Mouse (Mus musculus) adipocyte (in vitro differentiated cells): ENCODE measurements at regions not wholly inside any gene's neighbourhood (a gene's known extent, or its start where the extent isn't known, plus 50 kb on each side); places are given as distances from the start of the nearest gene placed in this dataset.
A peak's percentile ranks its signal among the peaks of the same experiment; 100 is the strongest.

ENCODE experiments used
- DNase-seq: peaks from one replicate; pipeline ENCODE4 v3.0.0-alpha.2; 2016; ENCODE audit warnings: low spot score

DNA sequence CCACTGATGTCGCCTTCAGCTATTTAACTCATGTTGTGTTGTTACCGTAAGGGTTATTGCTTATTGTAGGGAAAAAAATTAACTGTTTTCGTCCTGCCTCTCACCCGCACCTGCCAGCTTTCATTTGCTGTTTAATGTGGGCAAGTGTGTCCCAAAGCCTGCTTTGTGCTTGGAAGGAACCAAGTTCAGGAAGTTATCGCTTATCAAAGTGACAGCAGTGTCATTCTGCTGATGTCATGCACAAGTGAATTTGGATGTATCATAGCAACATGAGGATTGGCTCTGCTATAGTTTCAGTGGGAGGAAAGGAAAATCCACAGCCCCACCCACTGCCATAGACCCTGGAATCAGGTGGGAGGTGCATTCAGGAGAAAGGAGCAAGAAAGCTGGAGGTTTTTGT lies 276.5 kb downstream of the Rnf144b start:
- DNase-seq: no peak

DNA sequence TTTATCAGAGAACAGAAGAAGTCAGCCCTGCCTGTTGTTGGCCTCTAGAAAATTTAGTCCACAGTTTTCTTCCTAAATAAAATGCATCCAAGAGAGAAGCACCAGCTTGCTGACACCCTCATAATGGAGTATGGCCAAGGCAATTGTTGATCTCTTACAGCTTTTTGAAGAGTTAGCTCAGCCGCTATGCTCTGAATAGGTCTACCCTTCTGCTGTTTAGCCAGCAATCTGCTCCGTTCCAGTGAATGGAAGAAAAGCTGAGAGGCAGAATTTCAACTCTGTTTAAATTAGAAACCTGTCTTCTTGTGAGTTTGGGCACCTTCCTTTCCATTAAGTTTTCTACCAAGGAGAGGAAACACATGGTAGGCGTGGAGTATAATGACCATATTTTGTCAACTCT lies 290.8 kb downstream of the Rnf144b start:
- DNase-seq: no peak

DNA sequence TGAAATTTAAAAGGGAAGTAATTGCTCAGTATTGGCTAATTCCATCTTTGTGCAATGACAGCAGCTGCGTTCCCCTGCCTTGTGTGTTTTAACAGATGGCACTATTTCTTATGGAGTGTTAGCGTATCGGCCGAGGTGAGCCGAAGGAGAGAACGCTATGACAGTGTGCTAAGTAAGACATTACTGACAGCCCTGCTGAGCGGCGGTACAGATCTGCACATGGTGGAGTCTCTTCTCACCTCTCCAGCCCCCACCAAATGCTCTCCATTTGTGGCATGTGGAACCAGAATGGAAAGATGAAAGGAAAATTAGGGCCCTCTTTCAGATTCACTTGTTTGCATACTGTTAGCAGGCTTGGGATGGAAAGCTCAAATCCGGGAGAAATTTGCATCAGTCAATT lies 291.5 kb downstream of the Rnf144b start:
- no peak for DNase-seq

DNA sequence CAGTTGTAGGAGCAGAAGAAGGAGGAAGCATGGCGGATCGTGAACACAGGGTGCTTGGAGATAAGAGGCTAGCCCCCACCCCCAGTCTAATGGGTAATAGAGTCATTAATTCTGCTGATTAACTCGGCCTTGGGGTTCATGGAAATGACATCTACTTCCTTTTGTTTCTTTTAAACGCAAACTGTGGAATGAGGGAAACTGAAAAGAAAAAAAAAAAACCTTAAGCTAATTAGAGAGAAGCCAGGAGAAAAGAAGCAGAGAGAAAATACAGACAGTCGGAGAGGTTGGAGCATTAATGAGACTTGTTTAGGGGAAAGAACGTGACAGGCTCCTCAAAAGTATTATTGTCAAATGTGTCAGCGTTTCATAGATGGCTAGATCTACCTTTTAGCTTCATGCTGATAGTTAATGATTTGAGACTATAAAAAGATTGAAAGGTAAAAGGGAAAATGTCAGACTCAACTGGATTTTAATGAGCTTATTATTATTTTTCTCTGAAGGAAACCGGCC lies 307.5 kb downstream of the Rnf144b start:
- no peak for DNase-seq

DNA sequence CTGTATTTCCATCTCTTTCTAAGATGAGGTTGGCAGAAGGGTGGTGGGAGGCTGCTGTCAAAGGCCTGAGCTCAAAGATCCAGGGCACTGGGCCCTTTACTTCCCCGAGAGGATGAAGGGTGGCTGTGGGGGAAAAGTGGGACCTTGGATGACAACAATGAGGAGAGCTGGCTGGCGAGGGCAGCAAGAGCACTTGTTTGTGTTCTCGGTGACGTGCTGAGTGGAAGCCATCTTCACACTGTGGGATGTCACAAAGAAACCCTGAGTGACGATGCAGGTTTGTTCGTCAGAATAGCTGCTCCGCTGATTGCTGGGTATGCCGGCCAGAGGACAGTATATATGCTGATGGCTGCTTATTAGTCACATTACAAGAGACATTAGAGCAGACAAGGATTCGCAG lies 308.0 kb downstream of the Rnf144b start:
- DNase-seq: no peak

DNA sequence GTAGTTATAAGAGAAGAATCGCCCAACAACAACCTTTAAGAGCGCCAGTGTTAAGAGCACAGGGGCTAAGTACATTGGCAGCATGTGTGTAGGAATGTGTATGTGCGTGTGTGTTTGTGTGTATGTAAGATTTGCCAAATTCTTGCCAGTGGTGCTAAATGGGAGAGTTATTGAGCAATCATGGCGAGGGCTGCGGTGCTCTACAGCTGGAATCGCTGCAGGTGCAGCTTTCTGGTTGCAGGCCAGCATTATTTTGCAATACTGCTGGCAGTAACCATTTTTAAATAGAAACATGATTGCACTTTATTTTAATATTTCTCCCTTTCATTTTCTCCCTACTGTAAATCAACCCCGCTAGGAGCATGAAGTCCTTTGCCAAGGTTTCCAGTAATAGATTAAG lies 313.2 kb downstream of the Rnf144b start:
- DNase-seq: peak; percentile 24

DNA sequence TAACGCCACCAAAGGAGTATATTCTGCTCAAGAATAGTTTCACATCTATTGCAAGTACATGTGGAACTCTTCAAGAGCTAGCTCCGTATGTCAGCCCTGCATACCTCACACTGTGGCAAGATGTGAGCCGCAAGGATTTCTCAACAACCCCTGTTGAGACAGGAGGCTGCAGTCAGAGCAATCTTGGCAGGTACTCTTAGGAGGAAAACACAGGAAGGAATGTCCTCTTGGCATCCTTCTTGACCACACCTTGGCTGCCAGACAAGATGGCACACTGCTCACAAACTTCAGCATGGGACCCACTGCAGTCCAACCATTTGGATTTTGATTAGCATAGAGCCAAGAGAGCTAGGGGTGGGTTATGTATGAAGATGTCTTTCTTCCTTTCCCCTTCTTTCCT lies 322.4 kb downstream of the Rnf144b start:
- no peak for DNase-seq

DNA sequence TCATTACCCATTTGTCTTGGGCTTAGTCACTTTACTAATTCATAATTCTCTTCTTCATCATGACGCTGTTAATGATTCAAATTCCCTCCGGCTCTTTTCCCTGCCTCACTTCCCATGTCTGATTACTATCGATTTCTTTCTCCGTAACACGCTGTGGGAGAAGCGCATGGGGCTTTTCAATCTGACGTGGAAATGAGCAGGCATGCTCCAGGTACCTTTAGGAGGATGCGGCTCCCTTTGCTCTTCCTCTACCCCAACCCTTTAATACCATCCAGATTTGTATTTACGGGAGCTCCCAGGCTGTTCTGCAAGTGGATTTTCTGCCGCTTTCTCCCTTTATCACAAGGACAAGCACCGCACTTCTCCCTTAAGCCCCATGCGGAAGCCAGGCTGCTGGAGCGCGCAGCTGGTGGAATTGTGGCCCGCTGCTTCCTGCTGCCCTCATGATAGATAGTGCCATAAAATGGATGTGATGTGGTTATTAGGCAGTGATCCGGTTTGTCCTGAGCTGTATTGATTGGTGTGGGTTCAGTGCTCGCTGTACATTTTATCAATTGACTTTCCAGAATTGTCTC lies 329.8 kb downstream of the Rnf144b start:
- no peak for DNase-seq

DNA sequence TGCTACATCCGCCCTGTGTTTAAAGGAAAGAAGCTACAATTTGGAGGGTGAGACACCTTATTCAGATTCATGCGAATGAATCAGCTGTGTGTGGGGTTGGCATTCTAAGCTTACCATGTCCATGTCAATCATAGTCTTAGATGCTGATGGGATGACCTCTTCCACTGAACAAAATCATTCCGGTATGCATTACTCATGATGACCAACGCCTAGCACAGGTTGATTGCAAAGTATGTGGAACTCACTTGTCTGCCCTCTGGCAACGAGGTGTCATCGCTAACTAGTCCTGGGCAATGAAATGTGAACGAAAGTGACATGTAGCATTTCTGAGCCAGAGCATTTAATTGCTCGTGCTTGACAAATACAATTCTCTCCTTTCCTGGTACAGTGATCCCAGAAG lies 339.7 kb downstream of the Rnf144b start:
- no peak for DNase-seq

DNA sequence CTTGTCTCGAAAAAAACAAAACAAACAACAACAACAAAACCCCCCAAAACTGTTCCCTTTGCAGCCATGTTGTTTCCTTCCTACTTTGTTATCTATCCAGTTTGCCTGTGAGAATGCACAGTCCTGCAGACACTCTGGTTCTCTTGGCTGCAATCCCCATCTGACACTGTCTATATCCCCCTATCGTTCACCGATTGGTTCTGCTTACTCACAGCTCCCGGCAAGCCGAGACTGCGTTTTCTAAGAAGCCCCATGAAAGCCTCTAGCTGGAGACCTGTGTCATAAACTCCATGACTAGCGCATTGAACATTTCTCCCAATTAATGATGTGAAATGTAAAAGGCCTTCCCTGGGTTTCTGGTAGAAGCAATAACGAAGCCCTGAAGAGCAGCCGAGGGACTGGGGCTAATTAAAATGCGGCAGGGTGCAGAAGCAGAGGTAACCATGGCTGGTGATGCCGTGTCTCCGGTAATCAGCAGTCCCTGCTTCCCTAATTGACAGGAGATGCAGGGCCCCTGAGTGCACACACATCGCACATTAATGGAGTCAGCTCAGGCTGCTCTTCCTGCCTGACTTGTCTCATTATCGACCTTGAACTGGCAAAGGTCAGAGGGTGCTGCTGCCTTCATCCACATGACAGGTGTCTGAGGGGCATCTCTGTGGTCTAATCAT lies 349.2 kb downstream of the Rnf144b start:
- DNase-seq: no peak

DNA sequence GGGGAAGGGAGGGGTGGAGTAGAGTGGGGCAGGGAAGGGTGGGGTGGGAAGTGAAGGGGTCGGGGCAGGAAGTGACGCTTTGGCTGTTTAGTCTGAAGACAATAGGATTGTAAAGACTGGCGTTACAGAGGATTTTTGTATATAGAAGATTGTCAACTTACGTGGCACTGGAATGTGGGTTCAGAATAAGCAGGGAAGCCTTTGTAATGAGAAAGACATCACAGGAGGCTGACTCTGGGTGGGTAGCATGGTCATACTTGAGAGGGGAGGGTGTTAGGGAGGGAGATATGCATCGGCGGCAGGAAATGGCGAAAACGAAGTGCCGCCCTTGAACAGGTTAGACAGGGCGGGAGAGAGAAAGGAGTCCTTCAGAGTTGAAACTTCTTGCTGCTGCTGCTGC lies 357.7 kb downstream of the Rnf144b start:
- DNase-seq: no peak

DNA sequence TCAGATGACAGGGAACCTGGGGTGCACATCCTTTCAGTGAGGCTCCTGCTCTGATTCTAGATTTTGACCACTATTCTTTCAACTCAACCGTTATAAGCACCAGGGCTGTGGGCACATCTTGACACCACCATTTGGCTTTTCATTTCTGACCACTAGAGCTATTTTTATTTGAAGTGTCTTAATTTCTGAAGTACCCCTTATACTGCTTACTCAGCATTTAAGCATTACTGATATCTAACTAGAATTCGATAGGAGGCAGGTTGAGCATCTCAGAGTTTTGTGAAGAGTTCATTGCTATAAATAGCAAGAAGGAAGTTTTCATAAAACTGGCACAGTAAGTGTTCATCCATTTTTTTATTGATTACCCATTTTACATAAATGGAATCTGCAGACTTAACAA lies 362.4 kb downstream of the Rnf144b start:
- DNase-seq: no peak

DNA sequence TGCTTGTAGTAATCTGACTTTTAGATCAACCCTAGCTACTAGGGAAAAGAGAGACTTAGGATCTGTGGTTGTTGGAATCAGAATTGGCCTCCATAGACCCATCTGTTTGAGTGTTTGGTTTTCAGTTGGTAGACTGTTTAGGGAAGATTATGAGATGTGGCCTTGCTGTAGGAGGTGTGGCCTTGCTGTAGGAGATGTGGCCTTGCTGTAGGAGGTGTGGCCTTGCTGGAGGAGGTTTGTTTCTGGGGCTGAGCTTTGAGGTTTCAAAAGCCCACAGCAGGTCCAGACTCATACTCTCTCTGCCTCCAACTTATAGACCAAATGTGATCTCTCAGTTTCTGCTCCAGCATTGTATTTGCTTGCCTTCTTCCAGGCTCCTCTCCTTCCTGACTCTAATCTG lies 363.7 kb downstream of the Rnf144b start:
- DNase-seq: no peak

DNA sequence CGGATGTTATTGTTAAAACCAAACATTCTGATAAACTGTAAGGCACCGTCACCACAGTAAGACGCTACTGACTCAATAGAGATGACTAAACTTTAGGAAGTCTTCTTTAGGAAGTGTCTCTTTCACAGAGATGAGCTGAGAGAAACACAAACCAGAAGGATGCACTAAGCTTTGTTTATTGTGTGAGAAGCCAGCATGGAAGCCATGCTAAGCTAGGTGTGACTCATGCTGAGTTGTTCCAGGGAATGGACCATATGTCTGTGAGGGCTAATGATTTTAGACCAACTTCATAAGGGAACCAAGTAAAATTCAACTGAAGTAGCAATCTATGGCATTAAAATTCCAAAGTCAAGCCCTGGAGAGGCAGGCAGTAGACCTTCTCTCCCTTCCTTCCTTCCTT lies 364.2 kb downstream of the Rnf144b start:
- no peak for DNase-seq

DNA sequence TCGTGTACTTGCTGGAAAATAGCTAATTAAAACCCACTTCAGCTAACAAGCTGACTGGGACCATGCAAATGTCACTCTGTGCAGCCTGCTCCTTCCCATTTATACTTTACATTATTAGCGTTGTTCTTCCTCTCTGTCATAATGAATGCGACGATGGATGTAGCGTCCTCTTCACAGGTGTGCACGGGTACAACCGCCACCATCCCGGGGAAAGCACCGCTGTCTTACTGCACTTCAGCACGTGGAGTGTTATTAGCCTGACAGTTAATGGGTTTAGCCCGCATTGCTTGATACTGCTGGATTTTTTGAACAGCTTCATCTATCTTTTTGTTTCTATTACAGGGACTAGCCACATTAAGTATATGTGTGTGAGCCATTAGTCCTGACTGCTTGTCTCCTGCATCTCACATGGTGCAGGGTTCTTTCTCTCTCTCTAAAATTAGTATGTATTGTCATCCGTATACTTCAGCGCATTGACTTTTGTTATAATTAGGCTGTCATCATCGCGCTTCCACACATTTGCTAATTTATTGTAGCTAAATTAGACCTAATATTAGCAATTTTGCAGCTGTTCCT lies 383.0 kb downstream of the Rnf144b start:
- DNase-seq: no peak

DNA sequence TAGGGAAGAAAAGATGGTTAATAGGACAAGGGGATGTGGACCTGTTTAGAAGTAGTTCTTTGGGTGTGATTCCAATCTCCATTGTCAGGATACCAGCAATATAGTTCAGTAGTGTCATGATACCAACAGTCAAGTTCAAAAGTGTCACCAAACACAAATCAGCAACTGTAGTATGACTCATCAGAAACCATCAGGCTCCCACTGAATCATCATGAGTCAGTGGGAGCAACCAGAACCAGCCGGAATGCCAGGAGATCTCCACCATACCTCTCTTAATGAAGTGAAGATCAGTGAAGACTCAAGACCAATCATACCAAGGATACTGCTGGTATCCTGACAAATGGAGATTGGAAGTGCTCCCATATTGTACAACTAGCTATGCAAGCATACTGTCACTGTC lies 410.5 kb downstream of the Rnf144b start:
- DNase-seq: no peak

DNA sequence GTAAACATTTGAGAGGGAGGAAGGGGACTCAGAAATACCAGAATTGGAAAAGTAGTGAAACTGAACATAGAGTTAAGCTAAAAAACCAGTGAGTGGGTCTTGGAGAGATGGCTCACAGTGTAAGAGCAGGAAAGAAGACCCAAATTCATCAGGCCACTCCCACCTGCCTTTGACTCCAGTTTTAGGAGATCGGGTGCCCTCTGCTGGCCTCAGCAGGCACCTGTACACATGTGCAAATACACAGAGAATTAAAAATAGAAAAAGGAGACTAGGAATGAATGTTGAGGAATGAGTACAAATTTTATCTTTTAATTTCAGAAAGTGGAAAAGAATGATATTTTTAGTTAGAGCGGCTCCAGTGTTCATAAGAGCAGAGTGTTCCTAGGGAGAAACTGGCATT lies 414.7 kb downstream of the Rnf144b start:
- DNase-seq: no peak

DNA sequence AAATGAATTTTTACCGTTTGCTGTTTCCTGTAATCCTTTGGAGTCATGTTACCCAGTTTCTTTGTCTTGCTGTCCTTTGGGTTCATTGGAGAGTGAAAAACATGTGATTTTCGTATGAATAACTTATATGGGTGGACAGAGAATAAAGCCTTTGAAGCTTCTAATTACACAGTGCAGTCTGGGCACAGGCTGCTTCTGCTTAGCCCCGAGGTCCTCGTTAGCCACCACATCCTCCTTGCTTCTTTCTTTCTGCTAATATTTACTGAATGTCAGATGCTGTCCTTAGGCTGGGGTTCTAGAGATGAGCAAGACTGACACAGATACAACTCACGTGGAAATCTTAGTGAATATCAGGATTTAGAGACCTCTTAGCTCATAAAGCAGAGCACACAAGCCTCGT lies 427.2 kb downstream of the Rnf144b start:
- DNase-seq: no peak

DNA sequence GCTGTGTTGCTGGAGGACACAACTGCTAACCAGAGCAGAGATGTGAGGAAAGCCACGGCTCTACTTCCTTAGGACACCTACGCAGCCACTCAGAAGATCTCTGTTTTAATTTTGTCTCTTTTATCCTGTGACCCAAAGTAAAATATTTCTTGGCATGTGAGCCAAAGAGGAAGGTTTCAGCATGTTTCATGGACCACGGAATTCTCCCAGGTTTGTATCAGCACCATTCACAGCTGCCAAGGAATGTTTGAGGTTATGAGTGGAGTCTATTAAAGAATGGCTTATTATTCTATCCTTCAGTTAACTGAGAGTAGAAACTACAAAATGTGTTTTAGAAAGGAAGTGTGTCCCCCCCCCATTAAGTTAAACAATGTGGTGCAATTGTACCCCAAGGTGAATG lies 429.8 kb downstream of the Rnf144b start:
- no peak for DNase-seq

DNA sequence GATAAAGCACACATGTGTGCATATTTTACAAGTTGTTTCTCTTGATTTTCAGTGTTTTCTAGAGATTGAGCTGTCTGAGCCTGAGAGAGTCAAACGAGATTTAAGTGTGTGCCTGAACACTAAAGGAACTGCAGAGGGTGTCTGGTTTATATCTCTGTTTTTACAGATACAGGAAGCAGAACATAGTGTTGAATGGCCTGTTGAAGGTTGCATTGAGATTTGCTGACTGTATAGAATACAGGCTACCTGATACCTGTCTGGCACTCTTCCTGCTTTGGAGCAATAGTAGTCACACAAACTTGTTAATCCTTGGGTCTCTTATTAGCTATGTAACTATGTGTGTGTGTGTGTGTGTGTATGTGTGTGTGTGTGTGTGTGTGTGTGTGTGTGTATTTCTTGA lies 431.7 kb downstream of the Rnf144b start:
- no peak for DNase-seq

DNA sequence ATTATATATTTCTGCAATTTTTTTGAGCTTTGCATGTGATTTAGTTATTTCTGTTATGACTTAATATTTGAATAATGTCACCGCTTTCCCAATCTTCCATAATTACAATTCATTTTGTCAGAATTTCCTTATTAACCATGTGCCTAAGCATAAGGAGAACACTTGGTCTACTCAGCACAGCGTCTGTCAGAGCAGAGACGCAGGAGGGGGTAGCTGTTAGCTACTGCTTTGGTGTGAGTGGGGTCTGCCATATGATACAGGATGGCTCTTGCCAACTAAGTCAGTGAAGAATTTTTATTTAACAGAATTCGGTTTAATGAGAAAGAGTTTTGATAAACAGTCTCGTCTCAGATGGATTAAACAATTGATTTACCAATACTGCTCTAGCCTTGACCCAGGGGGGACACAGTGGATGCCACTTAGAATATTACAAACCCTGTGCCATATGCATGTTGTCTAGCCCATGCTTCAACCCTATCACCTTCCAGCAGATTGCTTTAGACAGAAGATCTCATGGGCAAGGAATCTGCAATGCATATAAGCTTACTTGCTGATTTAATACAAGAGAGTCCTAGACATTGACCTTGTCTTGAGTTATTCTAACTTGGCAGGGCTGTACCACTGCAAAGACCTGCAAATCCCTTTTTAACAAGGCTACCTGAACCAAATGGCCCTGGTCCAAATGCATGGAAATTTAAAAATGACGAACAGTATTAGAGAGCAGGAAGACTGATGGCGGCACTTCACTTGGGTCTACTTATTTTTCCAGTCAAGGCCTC lies 434.9 kb downstream of the Rnf144b start:
- no peak for DNase-seq

DNA sequence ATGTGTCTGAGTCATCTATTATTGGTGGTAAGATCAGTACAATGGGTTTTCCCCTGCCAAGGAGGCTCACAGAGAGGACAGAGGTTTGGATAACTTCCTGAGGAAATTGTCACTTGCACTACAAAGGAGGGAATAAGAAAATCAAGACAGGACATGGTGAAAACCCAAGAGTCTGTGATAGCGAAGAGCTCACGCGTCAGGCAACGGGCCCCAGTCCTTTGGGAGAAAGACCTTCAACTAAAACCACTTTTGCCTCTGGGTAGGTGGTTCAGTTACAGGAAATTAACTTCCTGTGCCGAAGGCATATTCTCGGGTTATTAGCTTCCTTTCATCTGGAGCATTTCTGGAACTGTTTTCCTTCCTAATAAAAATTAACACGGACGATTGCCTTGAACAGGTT lies 440.4 kb downstream of the Rnf144b start:
- no peak for DNase-seq

DNA sequence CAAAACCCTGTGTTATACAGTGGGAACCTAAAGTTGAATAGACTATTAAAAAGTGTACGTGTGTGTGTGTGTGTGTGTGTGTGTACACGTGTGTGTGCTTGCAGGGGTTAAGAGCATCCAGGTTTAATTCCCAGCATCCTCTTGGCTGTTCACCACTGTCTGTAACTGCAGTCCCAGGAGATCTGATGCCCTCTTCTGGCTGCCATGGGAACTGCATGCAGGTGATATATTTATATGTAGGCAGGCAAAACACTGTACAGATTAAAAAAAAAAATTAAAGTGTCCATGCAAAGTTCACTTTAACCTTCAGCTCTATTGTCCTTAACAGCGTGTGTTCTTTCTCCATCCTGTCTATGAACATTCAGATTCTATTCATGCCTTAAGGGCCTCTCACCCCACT lies 454.1 kb downstream of the Rnf144b start:
- DNase-seq: no peak
